Mouse (Mus musculus) left cerebral cortex, adult 9 months (tissue): ENCODE data around the gene Scamp2.

Source experiments
- DNase-seq, 2 experiments: peaks; one replicate each; pipeline ENCODE4 v3.0.0; 2022; ENCODE audit warnings: low spot score in 2 of 2

The Scamp2 gene

DNA sequence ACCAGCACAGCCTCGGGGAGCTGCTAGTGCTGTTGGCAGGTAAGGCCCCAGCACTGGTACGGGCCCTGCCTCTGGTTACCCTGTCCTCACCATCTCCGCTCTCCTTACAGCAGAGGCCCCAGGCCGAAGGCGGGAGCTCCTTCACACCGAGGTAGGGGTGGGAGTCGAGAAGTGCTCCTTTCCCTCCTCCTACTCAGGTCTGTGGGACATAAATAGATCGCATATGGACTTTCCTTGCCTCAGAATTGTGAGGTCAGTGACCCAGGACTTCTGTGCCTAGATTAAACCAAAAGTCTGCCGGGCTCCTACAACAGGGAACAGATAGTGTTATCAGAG, 33.4 kb downstream of the Scamp2 start:
- no peak for DNase-seq

- DNase-seq, result no peak
Observed at GRCm38 (mm10) chr9:57597265-57597664, 36.5 kb downstream of the Scamp2 start.

DNA sequence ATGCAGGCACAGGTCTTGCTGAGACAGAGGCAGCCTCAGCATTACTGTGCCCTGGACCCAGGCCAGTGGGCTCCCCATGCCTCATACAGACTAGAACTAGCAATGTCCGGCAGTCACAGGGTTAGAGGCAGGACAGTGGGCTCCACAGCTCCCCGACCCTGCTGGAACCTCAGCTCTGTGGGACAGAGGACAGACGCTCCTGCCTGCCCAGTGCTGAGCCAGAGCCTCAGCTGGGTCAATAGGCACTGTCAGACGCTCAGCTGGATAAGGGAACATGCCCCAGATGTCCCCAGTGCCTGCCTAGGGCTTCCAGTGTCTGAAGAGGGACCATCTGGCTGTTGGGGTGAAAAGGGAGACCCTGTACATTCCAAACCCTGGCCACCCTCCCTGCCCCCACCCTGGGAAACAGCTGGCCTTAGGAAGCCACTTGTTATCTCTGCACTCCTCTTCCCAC, 37.2 kb downstream of the Scamp2 start:
- no peak for DNase-seq

DNA sequence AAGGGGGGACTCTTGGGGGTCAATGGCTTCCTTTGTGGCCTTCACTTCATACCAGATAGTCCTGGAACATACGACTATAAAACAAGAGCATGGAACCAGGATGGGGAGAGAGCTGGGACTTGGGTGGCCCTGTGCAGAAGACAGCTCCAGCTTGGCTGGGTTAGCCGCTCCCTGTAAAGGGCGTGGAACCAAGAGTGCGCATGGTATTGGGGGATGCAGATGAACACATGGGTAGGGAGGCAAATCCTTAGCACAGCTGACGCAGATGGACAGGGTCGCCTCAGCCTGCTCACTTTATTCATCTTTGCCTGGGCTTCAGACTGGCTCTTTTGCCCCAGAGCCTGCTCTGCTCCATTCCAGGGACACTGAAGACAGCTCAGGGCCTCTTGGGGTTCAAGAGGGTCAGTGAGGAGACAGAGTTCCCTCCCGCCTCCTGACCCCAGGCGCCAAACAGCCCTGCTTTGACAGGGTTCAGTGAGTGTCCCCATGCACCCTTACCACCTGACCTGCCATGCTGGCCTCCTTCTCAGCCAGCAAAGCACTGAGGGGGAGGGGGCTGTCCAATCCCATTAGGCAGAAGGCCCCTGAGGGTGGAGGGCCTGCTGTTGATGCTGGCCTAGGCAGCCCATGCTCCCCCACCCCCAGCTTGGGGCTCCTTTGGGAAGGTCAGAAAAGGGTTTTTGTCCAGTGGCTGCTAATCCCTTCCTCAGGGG, 38.3 kb downstream of the Scamp2 start:
- no peak for DNase-seq

DNA sequence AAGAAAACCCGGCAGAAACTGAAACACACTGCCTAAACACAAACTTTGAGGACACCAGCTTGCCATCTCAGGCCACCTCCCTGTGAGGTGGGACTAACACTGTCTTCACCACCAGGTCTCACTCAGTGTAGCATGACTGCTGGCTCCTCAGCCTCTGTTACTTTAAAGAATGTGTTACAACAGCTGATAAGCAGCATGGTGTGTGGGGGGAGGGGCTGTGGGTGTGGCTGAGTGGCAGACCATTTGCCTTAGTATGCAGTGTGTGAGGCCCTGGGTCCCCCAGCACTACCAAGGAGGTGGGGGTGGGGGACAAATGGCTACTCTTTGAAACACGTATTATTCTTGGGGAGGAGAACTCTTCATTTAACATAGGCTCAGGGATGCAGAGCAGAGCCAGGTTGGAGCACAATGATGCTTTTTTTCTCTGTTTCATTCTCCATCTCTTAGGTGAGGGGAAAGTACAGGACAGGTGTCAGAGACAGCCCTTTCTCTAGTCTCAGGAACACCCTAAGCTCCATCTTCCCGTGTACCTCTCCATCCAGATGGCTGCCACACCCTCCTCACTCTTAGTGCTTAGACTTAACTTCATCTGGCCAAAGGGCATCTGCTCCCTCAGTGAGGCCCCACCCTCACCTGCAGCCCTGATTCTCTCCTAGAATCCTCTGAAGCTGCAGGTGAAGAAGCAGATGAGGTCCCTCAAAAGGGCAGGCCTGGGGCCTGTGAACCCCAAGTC, 40.0 kb downstream of the Scamp2 start:
- DNase-seq, result no peak

GRCm38 (mm10) chr9:57601353-57601706, 40.6 kb downstream of the Scamp2 start:
- DNase-seq, result peak in 1 of 2 experiments; percentile 73

DNA sequence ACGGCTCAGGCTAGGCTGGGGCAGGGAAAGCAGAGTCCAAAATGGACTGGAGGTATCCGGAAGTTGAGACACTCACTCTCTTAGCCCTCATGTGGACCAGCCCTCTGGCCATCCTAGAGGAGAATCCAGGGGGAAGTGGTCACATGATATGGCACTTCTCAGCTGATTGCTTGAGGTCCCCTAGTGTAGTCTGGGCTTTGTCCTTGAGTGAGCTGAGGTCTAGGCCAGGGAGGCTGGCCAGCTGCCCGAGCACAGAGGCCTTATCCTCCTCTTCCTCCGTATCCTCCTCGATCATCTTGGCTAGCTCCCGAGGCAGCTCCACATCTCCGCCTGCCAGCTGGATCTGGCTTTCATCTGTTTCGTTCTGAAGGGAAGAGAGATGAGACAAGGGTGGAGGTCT, 41.4 kb downstream of the Scamp2 start:
- DNase-seq, result no peak

GRCm38 (mm10) chr9:57604875-57605274, 44.1 kb downstream of the Scamp2 start:
- DNase-seq, result no peak

- DNase-seq, result no peak
Observed at GRCm38 (mm10) chr9:57605503-57605902, 44.8 kb downstream of the Scamp2 start.

- no peak for DNase-seq
Observed at GRCm38 (mm10) chr9:57606139-57606851, 45.6 kb downstream of the Scamp2 start, which contains the start of gene Cplx3. TSS of gene Cplx3 (minus strand) at chr9:57606281.

- DNase-seq, result no peak
Observed at GRCm38 (mm10) chr9:57609803-57610202, 49.1 kb downstream of the Scamp2 start.

DNA sequence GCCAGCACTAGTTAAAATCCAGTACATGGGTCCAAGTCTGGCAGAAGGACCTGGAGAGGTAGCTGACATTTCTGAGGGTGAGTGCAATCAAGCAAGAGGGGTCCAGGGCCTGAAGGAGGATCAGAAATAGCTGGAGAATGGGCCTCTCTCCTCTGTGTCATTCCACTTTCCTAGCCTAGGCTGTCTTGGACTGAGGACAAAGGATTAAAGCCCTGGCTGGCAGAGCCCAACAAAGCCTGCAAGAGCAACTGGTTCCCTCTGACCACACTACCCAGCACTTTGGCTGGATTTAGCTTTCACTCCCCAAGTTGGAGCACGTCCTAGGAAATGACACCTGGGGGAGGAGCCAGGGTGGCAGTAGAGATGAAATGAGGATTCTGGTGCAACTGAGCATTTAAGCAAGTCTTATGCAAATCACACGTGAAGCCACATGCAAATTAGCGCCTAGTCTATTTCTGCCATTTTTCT, 49.6 kb downstream of the Scamp2 start:
- no peak for DNase-seq

GRCm38 (mm10) chr9:57612587-57612986, 51.8 kb downstream of the Scamp2 start:
- DNase-seq, result no peak

- DNase-seq, result no peak
Observed at GRCm38 (mm10) chr9:57613975-57614374, 53.2 kb downstream of the Scamp2 start.

DNA sequence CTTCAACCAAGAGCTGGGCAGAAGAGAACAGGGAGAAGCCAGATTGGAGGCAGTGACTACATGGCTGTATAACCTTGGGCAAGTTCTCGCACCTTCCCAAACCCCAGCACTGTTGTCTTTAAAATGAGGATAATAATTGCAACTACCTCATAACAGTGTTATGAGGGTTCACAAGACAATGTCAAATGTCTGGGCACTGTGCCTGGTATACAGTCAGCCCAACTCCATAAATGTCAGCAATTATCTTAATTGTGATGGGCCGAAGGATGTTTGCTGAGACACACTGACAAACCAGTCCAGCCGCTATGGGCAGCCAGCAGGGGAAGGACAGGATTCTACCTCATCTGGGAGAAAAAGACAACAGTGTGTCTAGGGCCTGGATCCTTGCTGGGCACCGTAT, 54.0 kb downstream of the Scamp2 start:
- DNase-seq, result no peak

GRCm38 (mm10) chr9:57617556-57618169, 56.9 kb downstream of the Scamp2 start:
- no peak for DNase-seq

GRCm38 (mm10) chr9:57618854-57619253, 58.1 kb downstream of the Scamp2 start:
- DNase-seq, result no peak

DNA sequence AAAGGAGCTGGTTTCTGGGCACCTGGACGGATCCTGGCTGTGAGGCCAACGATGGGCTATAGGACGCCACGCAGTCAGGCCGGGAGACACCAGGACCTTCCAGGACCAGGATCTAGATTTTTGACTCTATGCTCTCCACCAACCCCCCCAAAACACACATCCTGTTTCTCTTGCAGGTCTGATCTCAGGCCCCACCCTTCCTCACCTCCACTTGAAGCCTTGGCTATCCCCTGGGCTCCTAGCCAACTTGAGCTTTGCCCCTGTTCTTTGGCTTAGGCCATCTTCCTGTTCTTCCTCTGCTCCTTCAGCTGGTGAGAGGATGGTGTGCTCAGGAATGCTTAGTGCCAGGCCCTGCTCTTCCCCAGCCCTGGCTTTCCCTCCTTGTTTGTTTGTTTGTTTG, 59.9 kb downstream of the Scamp2 start, which contains the start of gene Lman1l:
Lman1l (minus strand) TSS at position 101 of the 400 bp plus-strand sequence.
- no peak for DNase-seq

DNA sequence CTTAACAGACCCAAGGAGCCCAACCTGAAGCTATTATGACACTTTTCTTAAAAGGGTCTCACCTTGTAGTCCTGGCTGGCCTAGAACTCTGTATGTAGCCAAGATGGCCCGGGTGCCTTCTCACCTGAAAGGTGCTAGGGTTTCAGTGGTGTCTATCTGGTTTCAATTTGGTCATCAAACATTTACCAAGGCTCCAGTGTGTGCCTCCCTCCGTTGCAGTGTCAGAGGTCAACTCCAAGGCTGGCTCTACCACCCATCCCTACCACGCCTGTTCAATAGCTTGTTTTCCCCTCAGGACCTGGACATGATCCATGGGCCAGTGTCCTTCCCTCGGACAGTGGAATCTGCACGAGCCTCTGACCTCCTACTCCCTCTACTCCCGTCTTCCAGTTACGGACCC, 63.6 kb downstream of the Scamp2 start:
- DNase-seq, result no peak

DNA sequence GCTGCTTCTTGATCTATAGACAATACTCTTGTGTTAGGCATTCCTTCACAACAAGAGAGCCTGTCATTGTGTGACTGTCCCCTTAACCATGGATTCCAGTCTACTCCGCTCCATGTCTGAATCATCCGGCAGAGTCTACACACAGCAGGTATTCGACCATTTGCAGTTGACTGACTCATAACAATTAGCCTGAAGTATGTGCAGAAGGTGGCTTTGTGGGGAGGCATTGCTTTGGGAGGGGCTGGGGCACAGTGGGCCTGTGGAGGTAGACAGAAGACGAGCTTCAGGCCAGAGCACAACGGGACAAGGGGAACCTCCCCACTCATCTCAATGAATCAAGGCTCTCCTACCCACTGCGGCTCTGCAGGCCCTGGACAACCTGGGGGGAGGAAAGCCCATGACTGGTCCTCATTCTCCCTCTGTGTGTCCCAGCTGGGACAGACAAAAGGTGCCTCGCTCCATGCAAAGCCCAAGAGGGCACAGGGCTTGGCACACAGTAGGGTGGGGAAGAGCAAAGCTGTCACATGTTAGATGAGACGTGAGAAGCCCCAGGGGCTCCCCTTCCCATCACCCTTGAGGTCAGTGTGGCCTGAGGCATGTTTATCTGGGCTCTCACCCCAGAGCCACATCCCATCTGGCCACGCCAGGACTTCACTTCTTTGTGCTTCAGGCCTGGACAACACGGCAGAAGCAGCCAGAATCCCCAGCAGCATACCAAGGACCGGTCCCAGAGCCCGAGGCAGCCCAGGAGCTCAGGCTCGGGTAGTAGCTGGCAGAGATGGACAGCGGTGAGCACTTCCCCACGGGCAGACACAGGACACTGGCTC, 65.1 kb downstream of the Scamp2 start:
- no peak for DNase-seq

DNA sequence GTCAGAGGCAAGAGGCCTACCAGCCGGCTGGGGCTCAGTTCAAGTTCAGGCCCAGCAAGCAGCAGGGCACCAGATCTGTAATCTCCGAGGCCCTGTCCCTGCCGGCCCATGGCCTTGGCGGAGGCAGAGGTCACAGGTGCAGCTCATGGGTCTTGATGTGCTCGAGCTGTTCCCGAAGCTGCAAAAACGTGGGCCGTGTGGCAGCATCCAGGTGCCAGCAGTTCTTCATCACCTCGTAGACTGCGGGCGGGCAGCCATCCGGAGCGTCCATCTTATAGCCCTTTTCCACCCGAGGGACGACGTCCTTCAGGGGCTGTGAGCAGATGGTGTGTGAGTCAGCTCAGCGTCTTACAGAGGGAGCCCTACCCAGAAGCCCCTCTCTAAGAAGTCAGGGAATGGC, 66.4 kb downstream of the Scamp2 start:
- DNase-seq, result no peak
